Mouse (Mus musculus) embryonic facial prominence, embryonic 12.5 days (tissue): ENCODE data around the gene Slc16a13. TPM values are rescaled to one million over a fixed set of nuclear protein-coding genes. Genes with fewer than 3 reads are reported as not detected.

Experiments used
- ATAC-seq: fragments of 200-750 bp; cut with Nextera tagmentation; 2 replicates; pipeline ENCODE4 v1.8.0; 2017; ENCODE audit not compliant: insufficient number of reproducible peaks, insufficient read depth, low FRiP score, low TSS enrichment
- H3K27ac ChIP-seq: fragments of 300-500 bp; sonication (generic); 2 replicates; pipeline ENCODE4 v1.5.1; 2016; ENCODE audit warnings: mild to moderate bottlenecking
- H3K27me3 ChIP-seq: fragments of 300-500 bp; sonication (generic); 2 replicates; pipeline ENCODE4 v1.6.1; 2016; ENCODE audit warnings: mild to moderate bottlenecking, moderate library complexity
- H3K36me3 ChIP-seq: fragments of 300-500 bp; sonication (generic); 2 replicates; pipeline ENCODE4 v1.6.1; 2016; ENCODE audit warnings: mild to moderate bottlenecking
- H3K4me1 ChIP-seq: fragments of 300-500 bp; sonication (generic); 2 replicates; pipeline ENCODE4 v1.6.1; 2016
- H3K4me2 ChIP-seq: fragments of 300-500 bp; sonication (generic); replicated peaks from 2 replicates; pipeline ENCODE4 v1.6.1; 2016; ENCODE audit warnings: mild to moderate bottlenecking, moderate library complexity
- H3K4me3 ChIP-seq: fragments of 300-500 bp; sonication (generic); 2 replicates; pipeline ENCODE4 v1.5.1; 2016; ENCODE audit warnings: mild to moderate bottlenecking
- H3K9ac ChIP-seq: fragments of 300-500 bp; sonication (generic); 2 replicates; pipeline ENCODE4 v1.6.1; 2016; ENCODE audit warnings: mild to moderate bottlenecking, moderate library complexity
- H3K9me3 ChIP-seq: fragments of 300-500 bp; sonication (generic); 2 replicates; pipeline ENCODE4 v1.6.1; 2016; ENCODE audit warnings: mild to moderate bottlenecking, moderate library complexity
- WGBS: fragments of 180-500 bp; shearing (Covaris S2); methylation state at CpG from one replicate; pipeline ENCODE4 v1.1.7; 2016; 5-methylcytosine and 5-hydroxymethylcytosine counted together
- polyA plus RNA-seq: library from polyadenylated mRNA; unstranded; fragments of >200 nt; fragmentation: Nextera tagmentation; extraction: Ambion mirVana; gene quantifications from 2 replicates; pipeline ENCODE4 v1.2.1, GENCODE M21; 2016

Slc16a13 gene
- polyA plus RNA-seq, 1 experiment from 2014 or later, result 13.3 TPM

DNA sequence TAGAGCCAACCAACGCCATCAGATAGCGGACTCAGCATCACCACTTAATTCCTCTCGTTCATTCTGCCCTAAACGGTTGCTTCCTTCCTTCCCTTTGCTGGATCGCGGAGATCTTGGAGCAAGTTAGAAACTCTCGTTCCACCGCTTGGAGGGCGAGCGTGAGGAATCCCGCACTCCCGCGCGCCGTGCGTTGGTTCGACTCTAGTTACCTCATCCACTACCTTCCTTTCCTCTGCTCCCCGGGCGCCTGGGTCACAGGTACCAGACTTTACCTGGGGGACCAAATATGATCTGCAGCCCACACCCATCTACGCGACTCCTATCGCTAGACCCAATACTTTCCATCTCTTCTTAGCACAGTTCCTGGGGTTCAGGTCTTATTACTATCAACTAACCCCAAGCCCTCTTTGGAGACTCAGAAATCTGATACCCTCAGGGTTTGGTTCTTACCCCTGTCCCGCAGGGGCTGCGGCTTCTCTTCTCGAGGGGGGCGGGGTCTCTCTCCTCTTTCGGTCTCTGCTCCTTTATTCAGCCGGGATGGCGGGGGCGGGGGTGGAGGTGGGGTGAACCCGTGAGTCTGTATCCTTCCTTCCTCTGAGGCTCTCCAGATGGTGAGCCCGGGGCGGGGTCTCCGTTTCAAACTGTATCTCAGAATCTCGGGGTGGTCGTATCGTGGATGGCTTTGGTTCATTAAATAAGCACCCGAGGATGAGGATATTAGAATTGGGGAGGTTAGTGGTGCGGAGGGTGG lies 8.6 kb upstream of the Slc16a13 start, which contains the start of gene Bcl6b:
TSS of gene Bcl6b (minus strand) at position 539 of the 751 bp plus-strand sequence.
- no peaks in the 10 kb centered on the region for H3K9me3 ChIP-seq
- ATAC-seq, result no peak

DNA sequence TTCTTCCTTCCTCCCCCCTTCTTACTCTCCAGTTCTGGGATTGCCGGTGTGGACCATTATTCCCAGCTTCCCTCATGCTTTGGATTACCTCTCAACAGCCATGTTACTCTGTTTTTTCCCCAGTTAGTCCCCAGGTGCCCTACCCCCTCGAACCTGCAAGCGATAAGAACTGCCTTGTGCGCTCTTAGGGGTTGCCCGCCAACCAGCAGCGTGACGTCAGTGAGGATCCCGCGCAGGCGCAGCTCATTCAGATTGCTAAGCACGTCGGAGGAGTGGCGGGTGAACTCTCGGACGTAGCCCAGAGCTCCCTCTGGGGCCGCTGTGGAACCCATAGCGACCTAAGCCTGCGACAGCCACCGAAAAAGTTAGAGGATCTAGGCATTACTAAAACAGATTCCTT lies 8.0 kb upstream of the Slc16a13 start:
- ATAC-seq, result no peak
- no peak overlapping the region for H3K27ac ChIP-seq

More for the DNA sequence above, 8.6 kb upstream of the Slc16a13 start, which contains the start of gene Bcl6b:
- 3% methylated on average over 39 of the region's 39 CpGs for WGBS
- Histone ChIP-seq H3K9ac (peak within 1 kb of the TSS; percentile 20; the same call in 1 of the 2 replicates), H3K27me3 (peaks cover 59% of the 10 kb centered on the region), H3K4me3 (peak within 1 kb of the TSS; percentile 17), H3K4me2 (peak within 1 kb of the TSS; percentile 45), H3K27ac (no peak within 1 kb of the TSS), H3K36me3 (peaks cover 3% of the 10 kb centered on the region), H3K4me1 (peaks cover 14% of the 10 kb centered on the region; the same call in 1 of the 2 replicates)

DNA sequence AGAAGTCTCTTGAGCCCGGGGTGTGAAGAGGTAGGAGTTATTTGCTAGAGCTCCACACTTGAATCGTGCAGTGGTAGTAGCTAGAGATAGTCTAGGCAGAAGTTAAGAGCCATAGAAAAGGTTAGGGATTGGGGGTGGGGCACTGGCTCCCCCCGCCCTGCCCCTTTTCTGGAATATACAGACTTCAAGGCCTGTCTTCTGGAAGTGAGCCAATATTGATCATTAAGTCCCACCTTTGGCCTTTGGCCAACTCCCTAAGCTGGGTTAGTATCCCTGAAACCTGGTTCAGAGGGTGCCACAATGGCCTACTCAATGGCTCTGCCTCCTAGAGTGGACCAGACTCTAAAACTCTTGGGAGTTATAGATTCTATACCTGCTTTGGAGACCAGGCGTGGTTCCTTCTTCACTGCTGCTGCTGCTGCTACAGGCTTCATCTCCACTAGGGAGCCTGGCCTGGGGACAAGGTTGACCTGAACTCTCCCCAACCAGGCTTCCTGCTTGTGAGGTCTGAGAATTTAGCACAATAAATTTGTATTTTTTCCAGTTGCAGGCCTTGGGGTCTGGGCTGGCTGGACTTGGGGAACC lies 6.9 kb upstream of the Slc16a13 start:
- H3K27ac ChIP-seq, result no peak overlapping the region
- H3K27me3 ChIP-seq, result peaks cover 70% of the 10 kb centered on the region
- H3K4me2 ChIP-seq, result peak overlapping the region; percentile 45
- H3K9ac ChIP-seq, result no peak overlapping the region; the same call in 1 of the 2 replicates
- no peaks in the 10 kb centered on the region for H3K9me3 ChIP-seq
- ATAC-seq, result no peak
- WGBS, result 86% methylated on average over 4 of the region's 4 CpGs
- 0 out of 2 replicates have a peak overlapping the region, but pooled peaks have one; percentile 13 for H3K4me3 ChIP-seq
- H3K4me1 ChIP-seq, result peaks cover 3% of the 10 kb centered on the region; the same call in 1 of the 2 replicates
- no peaks in the 10 kb centered on the region for H3K36me3 ChIP-seq

More for the DNA sequence above, 8.0 kb upstream of the Slc16a13 start:
- peaks cover 65% of the 10 kb centered on the region for H3K27me3 ChIP-seq
- H3K4me1 ChIP-seq, result peaks cover 12% of the 10 kb centered on the region; the same call in 1 of the 2 replicates
- peak overlapping the region; percentile 20; the same call in 1 of the 2 replicates for H3K9ac ChIP-seq
- H3K4me2 ChIP-seq, result peak overlapping the region; percentile 45
- WGBS, result 2% methylated on average over 19 of the region's 19 CpGs
- no peaks in the 10 kb centered on the region for H3K36me3 ChIP-seq
- no peaks in the 10 kb centered on the region for H3K9me3 ChIP-seq
- H3K4me3 ChIP-seq, result peak overlapping the region; percentile 17

DNA sequence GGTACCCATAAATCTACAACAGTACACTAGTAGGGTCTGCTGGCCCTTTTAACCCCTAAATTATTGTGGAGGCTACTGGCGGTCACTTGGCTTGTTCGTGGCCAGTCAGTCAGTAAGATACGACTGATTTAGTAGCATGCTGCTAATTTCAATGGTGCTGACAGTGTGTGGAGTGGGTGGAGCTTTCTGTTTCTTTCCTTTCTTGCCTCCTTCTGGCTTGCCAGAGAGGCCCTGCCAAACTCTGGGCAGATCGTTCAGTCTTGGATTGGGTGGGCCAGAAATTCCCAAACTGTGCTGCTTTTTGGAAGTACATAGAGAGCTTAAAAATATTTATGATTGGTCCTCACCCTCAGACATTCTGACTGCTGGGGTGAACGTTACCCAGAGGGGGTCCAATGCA lies 6.3 kb upstream of the Slc16a13 start:
- H3K36me3 ChIP-seq, result no peaks in the 10 kb centered on the region
- no peak for ATAC-seq
- H3K27me3 ChIP-seq, result peaks cover 75% of the 10 kb centered on the region
- H3K9ac ChIP-seq, result no peak overlapping the region
- H3K27ac ChIP-seq, result no peak overlapping the region
- H3K4me3 ChIP-seq, result peak overlapping the region; percentile 13; the same call in 1 of the 2 replicates
- WGBS, result 35% methylated on average over 5 of the region's 5 CpGs
- no peaks in the 10 kb centered on the region for H3K9me3 ChIP-seq
- H3K4me2 ChIP-seq, result peak overlapping the region; percentile 35
- peaks cover 2% of the 10 kb centered on the region; the same call in 1 of the 2 replicates for H3K4me1 ChIP-seq

DNA sequence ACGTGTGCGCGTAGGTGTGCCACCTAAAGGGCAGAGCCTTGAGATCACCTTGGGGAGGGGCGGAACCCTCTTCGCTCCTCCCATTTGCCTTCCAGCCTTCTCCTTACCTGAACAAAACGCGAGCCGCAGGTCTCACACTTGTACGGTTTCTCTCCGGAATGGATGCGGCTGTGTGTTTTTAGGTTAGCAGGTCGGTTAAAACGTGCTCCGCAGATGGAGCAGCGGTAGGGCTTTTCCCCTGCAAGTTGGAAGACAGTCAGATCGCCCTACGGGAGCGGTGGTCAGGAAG lies 5.7 kb upstream of the Slc16a13 start:
- ATAC-seq, result no peak
- no peaks in the 10 kb centered on the region for H3K9me3 ChIP-seq
- H3K27ac ChIP-seq, result no peak overlapping the region
- no peaks in the 10 kb centered on the region for H3K36me3 ChIP-seq
- H3K4me1 ChIP-seq, result 0 out of 2 replicates have a peak, but pooled peaks cover 3% of the 10 kb centered on the region
- H3K27me3 ChIP-seq, result peaks cover 78% of the 10 kb centered on the region
- peak overlapping the region; percentile 35 for H3K4me2 ChIP-seq
- no peak overlapping the region for H3K9ac ChIP-seq
- 5% methylated on average over 18 of the region's 18 CpGs for WGBS
- H3K4me3 ChIP-seq, result peak overlapping the region; percentile 13

DNA sequence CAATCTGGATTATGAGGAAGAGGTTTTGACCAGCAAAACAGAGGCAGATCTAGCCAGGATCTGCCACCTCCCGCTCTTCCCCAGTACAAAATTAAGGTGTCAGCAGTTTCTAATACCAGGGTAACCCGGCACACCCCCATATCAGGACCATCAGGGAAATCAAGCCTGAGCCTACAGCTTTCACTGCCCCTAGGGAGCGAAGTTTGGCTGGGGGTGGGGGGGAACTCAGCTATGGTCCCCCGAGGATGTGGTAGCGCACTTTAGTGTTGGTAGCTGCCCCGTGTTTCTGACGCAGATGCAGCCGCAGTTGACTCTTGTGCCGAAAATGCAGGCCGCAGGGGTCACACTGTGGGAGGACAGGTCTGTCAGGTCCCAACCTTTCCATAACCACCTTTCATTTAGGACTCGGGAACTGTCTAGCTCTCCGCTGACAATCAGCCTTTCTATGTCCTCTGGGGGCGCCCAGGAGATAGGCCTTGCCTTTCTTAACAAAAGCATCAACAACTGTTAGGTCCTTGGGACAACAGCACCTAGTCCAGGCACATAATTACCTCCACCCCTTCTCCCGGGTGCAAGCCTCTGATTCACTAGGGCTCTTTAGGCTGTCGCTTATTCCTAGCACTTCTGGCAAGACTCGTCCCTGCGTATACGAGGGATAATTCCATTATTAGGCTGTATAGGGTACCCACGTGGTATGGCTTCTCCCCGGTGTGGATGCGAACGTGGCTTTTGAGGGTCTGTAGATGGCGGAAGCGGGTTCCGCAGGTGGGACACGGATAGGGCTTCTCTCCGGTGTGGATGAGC lies 5.1 kb upstream of the Slc16a13 start:
- ATAC-seq, result no peak
- H3K27ac ChIP-seq, result no peak overlapping the region
- WGBS, result 13% methylated on average over 27 of the region's 27 CpGs
- H3K9me3 ChIP-seq, result no peaks in the 10 kb centered on the region
- H3K9ac ChIP-seq, result no peak overlapping the region; the same call in 1 of the 2 replicates
- peak overlapping the region; percentile 35 for H3K4me2 ChIP-seq
- no peaks in the 10 kb centered on the region for H3K36me3 ChIP-seq
- H3K4me3 ChIP-seq, result peak overlapping the region; percentile 13
- 0 out of 2 replicates have a peak, but pooled peaks cover 3% of the 10 kb centered on the region for H3K4me1 ChIP-seq
- H3K27me3 ChIP-seq, result peaks cover 78% of the 10 kb centered on the region

DNA sequence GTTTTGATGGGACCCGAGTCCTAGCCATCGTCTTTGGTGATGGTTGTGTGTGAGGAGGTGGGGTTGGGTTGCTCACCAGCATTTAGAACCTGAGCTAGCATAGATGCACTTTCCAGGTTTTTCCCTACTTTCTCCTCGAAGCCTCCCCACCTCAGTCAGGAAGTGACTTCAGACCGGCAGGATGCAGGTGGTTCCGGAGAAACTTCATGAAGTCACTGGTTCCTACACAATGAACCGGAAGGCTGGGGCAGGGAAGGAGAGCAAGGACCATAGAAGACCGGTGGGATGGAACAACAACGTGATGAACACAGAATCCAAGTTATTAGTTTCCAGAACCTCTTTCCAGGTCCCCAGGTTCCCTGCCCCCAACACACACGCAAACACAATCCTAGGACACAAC lies 2.9 kb upstream of the Slc16a13 start:
- Histone ChIP-seq H3K36me3 (no peaks in the 10 kb centered on the region), H3K9me3 (no peaks in the 10 kb centered on the region), H3K4me1 (peaks cover 18% of the 10 kb centered on the region; the same call in 1 of the 2 replicates), H3K4me2 (no peak overlapping the region), H3K27me3 (peaks cover 68% of the 10 kb centered on the region), H3K27ac (no peak overlapping the region), H3K4me3 (no peak overlapping the region), H3K9ac (no peak overlapping the region)
- no peak for ATAC-seq
- WGBS, result 85% methylated on average over 9 of the region's 9 CpGs

DNA sequence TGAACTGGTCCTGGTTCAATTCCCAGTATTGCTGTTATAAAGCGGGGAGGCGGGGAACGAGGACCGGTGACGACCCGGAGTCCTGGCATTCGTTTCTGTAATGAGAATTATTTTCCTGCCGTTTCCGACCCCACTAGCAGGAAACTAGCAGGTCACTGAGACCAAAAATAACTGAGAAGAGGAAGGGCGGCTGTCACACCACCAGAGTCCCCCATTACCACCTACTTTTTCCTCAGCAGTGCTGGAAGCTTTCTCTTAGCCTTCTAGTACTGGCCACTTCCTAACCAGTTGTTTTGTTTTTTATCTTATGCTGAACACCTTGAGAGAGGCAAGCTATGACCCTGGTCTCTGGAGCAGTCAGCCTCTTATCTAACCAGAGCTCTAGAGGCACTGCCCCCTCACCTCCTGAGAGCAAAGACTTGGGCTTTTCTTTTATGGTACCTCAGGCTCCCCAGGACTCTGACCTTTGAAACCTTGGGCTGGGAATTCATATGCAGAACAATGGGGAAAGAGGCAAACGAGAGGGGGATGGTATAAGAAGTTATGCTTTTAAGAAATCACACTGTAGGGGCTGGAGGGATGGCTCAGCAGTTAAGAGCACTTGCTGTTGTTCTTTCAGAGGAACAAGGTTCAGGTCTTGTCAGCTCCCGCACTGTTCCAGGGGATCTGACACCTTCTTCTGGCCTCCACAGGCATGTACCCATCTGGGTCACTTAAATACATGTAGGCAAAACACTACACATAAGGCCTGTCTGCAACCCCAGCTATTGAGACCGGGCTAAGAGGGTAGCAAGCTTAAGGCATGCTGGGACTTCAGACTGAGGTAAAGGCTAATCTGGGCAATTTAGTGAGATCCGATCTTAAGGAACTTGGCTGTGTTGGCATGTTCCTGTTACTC lies 988 bp upstream of the Slc16a13 start:
- WGBS, result 9% methylated on average over 14 of the region's 14 CpGs
- H3K9ac ChIP-seq, result peak overlapping the region; percentile 47
- no peaks in the 10 kb centered on the region for H3K9me3 ChIP-seq
- H3K27me3 ChIP-seq, result peaks cover 62% of the 10 kb centered on the region
- H3K4me3 ChIP-seq, result peak overlapping the region; percentile 46
- H3K4me2 ChIP-seq, result peak overlapping the region; percentile 65
- H3K36me3 ChIP-seq, result peaks cover 4% of the 10 kb centered on the region; the same call in 1 of the 2 replicates
- H3K4me1 ChIP-seq, result peaks cover 22% of the 10 kb centered on the region; the same call in 1 of the 2 replicates
- peak overlapping the region; percentile 64; the same call in 1 of the 2 replicates for H3K27ac ChIP-seq
- ATAC-seq, result no peak

DNA sequence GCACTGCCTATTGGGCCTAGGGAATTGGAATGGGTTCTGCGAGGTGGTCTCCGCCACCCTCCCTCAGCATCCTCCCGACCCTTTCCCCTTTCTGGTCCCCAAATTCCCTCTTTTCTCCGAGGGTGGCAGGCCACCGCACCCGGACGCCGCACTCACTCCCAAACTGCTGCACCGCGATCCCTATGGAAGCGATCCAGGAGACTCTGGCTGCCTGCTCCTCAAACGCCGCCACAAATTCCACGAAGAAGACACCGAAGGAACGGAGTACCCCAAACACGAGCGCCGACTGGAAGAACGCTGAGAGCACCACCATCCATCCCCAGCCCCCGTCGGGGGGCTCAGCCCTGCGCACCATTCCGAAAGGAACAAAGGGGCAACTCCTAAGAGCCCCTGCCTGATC lies 541 bp downstream of the Slc16a13 start:
- Histone ChIP-seq H3K9me3 (no peaks in the 10 kb centered on the region), H3K4me2 (peak overlapping the region; percentile 65), H3K27ac (peak overlapping the region; percentile 65), H3K4me3 (peak overlapping the region; percentile 46), H3K9ac (peak overlapping the region; percentile 67), H3K36me3 (peaks cover 6% of the 10 kb centered on the region; the same call in 1 of the 2 replicates), H3K4me1 (peaks cover 26% of the 10 kb centered on the region; the same call in 1 of the 2 replicates), H3K27me3 (peaks cover 62% of the 10 kb centered on the region)
- no peak for ATAC-seq
- 2% methylated on average over 24 of the region's 24 CpGs for WGBS

DNA sequence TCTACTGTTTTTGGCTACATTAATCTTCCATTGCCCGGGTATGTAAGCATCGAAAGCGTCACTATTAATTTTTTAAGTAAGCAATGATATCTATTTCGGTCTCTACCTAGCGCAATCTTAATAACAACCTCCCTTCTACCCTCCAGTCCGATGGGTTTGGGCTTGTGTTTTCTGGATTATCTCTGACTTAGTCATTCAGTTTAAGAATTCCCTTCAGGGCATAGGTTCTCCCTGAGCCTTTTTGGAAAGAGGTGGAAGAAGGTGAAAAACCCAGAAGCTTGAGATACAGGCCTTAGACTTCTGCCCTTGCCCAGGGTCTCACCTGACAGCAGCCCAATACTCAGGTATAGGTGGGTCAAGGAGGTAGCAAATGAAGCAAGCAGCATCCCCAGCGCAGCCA lies 991 bp downstream of the Slc16a13 start:
- 59% methylated on average over 7 of the region's 7 CpGs for WGBS
- peaks cover 29% of the 10 kb centered on the region for H3K4me1 ChIP-seq

More for the DNA sequence above, 991 bp downstream of the Slc16a13 start:
- ATAC-seq, result no peak
- H3K4me3 ChIP-seq, result peak overlapping the region; percentile 46
- H3K36me3 ChIP-seq, result peaks cover 6% of the 10 kb centered on the region; the same call in 1 of the 2 replicates
- H3K9me3 ChIP-seq, result no peaks in the 10 kb centered on the region
- peak overlapping the region; percentile 65 for H3K4me2 ChIP-seq
- H3K9ac ChIP-seq, result peak overlapping the region; percentile 67
- peaks cover 62% of the 10 kb centered on the region for H3K27me3 ChIP-seq
- H3K27ac ChIP-seq, result peak overlapping the region; percentile 65; the same call in 1 of the 2 replicates
